Mouse (Mus musculus): Measurements from ENCODE around the gene Olfr1410. TPM values are rescaled to one million over a fixed set of nuclear protein-coding genes. Genes with fewer than 3 reads are reported as not detected.

The Olfr1410 gene
- polyA plus RNA-seq, 1 experiment from 2014 or later, result not detected

GRCm38 (mm10) chr1:92632948-92633347, 27.4 kb downstream of the Olfr1410 start:
- Histone ChIP-seq H3K9ac (ENCODE audit: low read depth, low read length) (no peak overlapping the region), H3K4me3 (ENCODE audit: low read depth, low read length) (no peak overlapping the region), H3K27ac (ENCODE audit: low read depth, low read length) (no peak overlapping the region), H3K36me3 (ENCODE audit: control insufficient read depth, insufficient read depth) (peaks cover 21% of the 10 kb centered on the region), H3K27me3 (replicated peaks; ENCODE audit: control insufficient read depth, insufficient read depth, low read length) (no peaks in the 10 kb centered on the region; the same call in 1 of the 2 replicates), H3K4me1 (replicated peaks; ENCODE audit: control insufficient read depth, insufficient read depth, low read length) (no peaks in the 10 kb centered on the region), H3K9me3 (ENCODE audit: control insufficient read depth) (no peaks in the 10 kb centered on the region), H3K4me2 (replicated peaks; ENCODE audit: low read depth) (no peak overlapping the region)
- no peak for ATAC-seq
- 64% methylated on average over 6 of the region's 6 CpGs for WGBS
- TF ChIP-seq CTCF (IDR thresholded peaks at IDR 0.05; ENCODE audit: low read depth), result peak; percentile 11; the same call in 1 of the 2 replicates

- H3K9me3 ChIP-seq (ENCODE audit: control insufficient read depth), result no peaks in the 10 kb centered on the region
- no peak overlapping the region for H3K4me2 ChIP-seq (replicated peaks; ENCODE audit: low read depth)
- WGBS, result 82% methylated on average over 8 of the region's 8 CpGs
- H3K4me3 ChIP-seq (ENCODE audit: low read depth, low read length), result no peak overlapping the region
- no peaks in the 10 kb centered on the region for H3K27me3 ChIP-seq (replicated peaks; ENCODE audit: control insufficient read depth, insufficient read depth, low read length)
- H3K27ac ChIP-seq (ENCODE audit: low read depth, low read length), result no peak overlapping the region
- ATAC-seq, result no peak
- H3K9ac ChIP-seq (ENCODE audit: low read depth, low read length), result no peak overlapping the region
- H3K4me1 ChIP-seq (replicated peaks; ENCODE audit: control insufficient read depth, insufficient read depth, low read length), result no peaks in the 10 kb centered on the region
- peaks cover 29% of the 10 kb centered on the region for H3K36me3 ChIP-seq (ENCODE audit: control insufficient read depth, insufficient read depth)
- no peak for TF ChIP-seq CTCF (IDR thresholded peaks at IDR 0.05; ENCODE audit: low read depth)
Measured at GRCm38 (mm10) chr1:92633726-92634125, 28.1 kb downstream of the Olfr1410 start.

- Histone ChIP-seq H3K9me3 (ENCODE audit: control insufficient read depth) (no peaks in the 10 kb centered on the region), H3K27ac (ENCODE audit: low read depth, low read length) (no peak overlapping the region), H3K4me3 (ENCODE audit: low read depth, low read length) (no peak overlapping the region), H3K9ac (ENCODE audit: low read depth, low read length) (no peak overlapping the region), H3K36me3 (ENCODE audit: control insufficient read depth, insufficient read depth) (peaks cover 29% of the 10 kb centered on the region), H3K27me3 (replicated peaks; ENCODE audit: control insufficient read depth, insufficient read depth, low read length) (no peaks in the 10 kb centered on the region), H3K4me2 (replicated peaks; ENCODE audit: low read depth) (no peak overlapping the region), H3K4me1 (replicated peaks; ENCODE audit: control insufficient read depth, insufficient read depth, low read length) (no peaks in the 10 kb centered on the region)
- ATAC-seq, result no peak
- TF ChIP-seq CTCF (IDR thresholded peaks at IDR 0.05; ENCODE audit: low read depth), result no peak
- 58% methylated on average over 1 of the region's 1 CpGs for WGBS
Measured at GRCm38 (mm10) chr1:92634569-92634968, 29.0 kb downstream of the Olfr1410 start.

- ATAC-seq, result no peak
- no peak for TF ChIP-seq CTCF (IDR thresholded peaks at IDR 0.05; ENCODE audit: low read depth)
- no peak overlapping the region for H3K9ac ChIP-seq (ENCODE audit: low read depth, low read length)
- H3K27me3 ChIP-seq (replicated peaks; ENCODE audit: control insufficient read depth, insufficient read depth, low read length), result no peaks in the 10 kb centered on the region
- no peak overlapping the region for H3K4me2 ChIP-seq (replicated peaks; ENCODE audit: low read depth)
- H3K27ac ChIP-seq (ENCODE audit: low read depth, low read length), result no peak overlapping the region
- no peaks in the 10 kb centered on the region for H3K4me1 ChIP-seq (replicated peaks; ENCODE audit: control insufficient read depth, insufficient read depth, low read length)
- no peak overlapping the region for H3K4me3 ChIP-seq (ENCODE audit: low read depth, low read length)
- H3K9me3 ChIP-seq (ENCODE audit: control insufficient read depth), result no peaks in the 10 kb centered on the region
- WGBS, result 84% methylated on average over 4 of the region's 4 CpGs
- peaks cover 29% of the 10 kb centered on the region for H3K36me3 ChIP-seq (ENCODE audit: control insufficient read depth, insufficient read depth)
Measured at GRCm38 (mm10) chr1:92634976-92635599, 29.5 kb downstream of the Olfr1410 start.

- Histone ChIP-seq H3K4me3 (ENCODE audit: low read depth, low read length) (no peak overlapping the region), H3K9ac (ENCODE audit: low read depth, low read length) (no peak overlapping the region), H3K4me1 (replicated peaks; ENCODE audit: control insufficient read depth, insufficient read depth, low read length) (no peaks in the 10 kb centered on the region), H3K27ac (ENCODE audit: low read depth, low read length) (no peak overlapping the region), H3K9me3 (ENCODE audit: control insufficient read depth) (no peaks in the 10 kb centered on the region), H3K36me3 (ENCODE audit: control insufficient read depth, insufficient read depth) (peaks cover 29% of the 10 kb centered on the region), H3K27me3 (replicated peaks; ENCODE audit: control insufficient read depth, insufficient read depth, low read length) (no peaks in the 10 kb centered on the region), H3K4me2 (replicated peaks; ENCODE audit: low read depth) (no peak overlapping the region)
- no peak for TF ChIP-seq CTCF (IDR thresholded peaks at IDR 0.05; ENCODE audit: low read depth)
- 91% methylated on average over 8 of the region's 8 CpGs for WGBS
- ATAC-seq, result no peak
Measured at GRCm38 (mm10) chr1:92636015-92636414, 30.4 kb downstream of the Olfr1410 start.

GRCm38 (mm10) chr1:92636676-92637075, 31.1 kb downstream of the Olfr1410 start:
- no peaks in the 10 kb centered on the region for H3K27me3 ChIP-seq (replicated peaks; ENCODE audit: control insufficient read depth, insufficient read depth, low read length)
- no peaks in the 10 kb centered on the region for H3K4me1 ChIP-seq (replicated peaks; ENCODE audit: control insufficient read depth, insufficient read depth, low read length)
- no peak overlapping the region for H3K27ac ChIP-seq (ENCODE audit: low read depth, low read length)
- H3K36me3 ChIP-seq (ENCODE audit: control insufficient read depth, insufficient read depth), result peaks cover 29% of the 10 kb centered on the region
- ATAC-seq, result no peak
- no peak overlapping the region for H3K4me2 ChIP-seq (replicated peaks; ENCODE audit: low read depth)
- H3K9ac ChIP-seq (ENCODE audit: low read depth, low read length), result no peak overlapping the region
- H3K9me3 ChIP-seq (ENCODE audit: control insufficient read depth), result no peaks in the 10 kb centered on the region
- no peak for TF ChIP-seq CTCF (IDR thresholded peaks at IDR 0.05; ENCODE audit: low read depth)
- 94% methylated on average over 11 of the region's 11 CpGs for WGBS
- no peak overlapping the region for H3K4me3 ChIP-seq (ENCODE audit: low read depth, low read length)
